Mouse (Mus musculus) bone marrow, adult 2 months (tissue): ENCODE data around the gene Krtcap2.

ENCODE experiments used
- CTCF ChIP-seq: fragments of 200-500 bp; IDR thresholded peaks from 2 replicates; pipeline ENCODE4 v1.5.1; 2011; ENCODE audit warnings: low read length, control low read depth; ENCODE audit not compliant: control insufficient read depth, insufficient read depth
- POLR2A ChIP-seq: fragments of 200-500 bp; IDR thresholded peaks from 2 replicates; pipeline ENCODE4 v1.6.1; 2011; ENCODE audit warnings: low read depth, mild to moderate bottlenecking, control low read depth, low read length, borderline replicate concordance; ENCODE audit not compliant: control insufficient read depth

DNA sequence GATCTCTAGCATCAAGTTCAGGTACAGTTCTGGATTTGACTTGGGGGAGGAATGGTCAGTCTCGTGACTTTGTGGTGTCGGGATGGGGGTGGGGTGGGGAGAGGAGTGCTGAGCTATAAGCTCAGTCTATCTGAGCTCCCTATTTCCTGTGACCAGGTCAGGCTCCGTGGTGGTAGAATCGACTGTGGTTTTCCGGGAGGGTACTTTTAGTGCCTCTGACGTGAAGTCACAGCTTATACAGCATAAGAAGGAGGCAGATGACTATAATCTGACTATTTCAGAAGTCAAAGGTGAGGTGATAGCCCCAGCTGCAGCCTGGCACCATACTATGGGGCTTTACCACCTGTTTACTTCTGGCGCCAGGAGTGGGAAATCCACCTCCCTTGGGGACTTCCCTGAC is 14.4 kb upstream of the Krtcap2 start:
- TF ChIP-seq CTCF (no peak), POLR2A (no peak)
